Mouse (Mus musculus): ENCODE results near the gene Golga5. TPM values are rescaled to one million over a fixed set of nuclear protein-coding genes. Genes with fewer than 3 reads are reported as not detected.

The Golga5 gene
- polyA plus RNA-seq, 1 experiment from 2014 or later: 24.7 TPM

GRCm38 (mm10) chr12:102498726-102499125 is 29.8 kb downstream of the Golga5 start:
- Histone ChIP-seq H3K4me2 (ENCODE audit: low read length) (no peak overlapping the region), H3K4me3 (ENCODE audit: low read length) (no peak overlapping the region), H3K4me1 (ENCODE audit: control insufficient read depth, insufficient read depth, low read depth, low read length) (no peaks in the 10 kb centered on the region), H3K27ac (ENCODE audit: low read depth, low read length) (no peak overlapping the region), H3K27me3 (replicated peaks; ENCODE audit: control insufficient read depth, insufficient read depth, low read length) (no peaks in the 10 kb centered on the region), H3K9me3 (ENCODE audit: control insufficient read depth, low read length) (no peaks in the 10 kb centered on the region), H3K36me3 (ENCODE audit: control insufficient read depth, insufficient read depth, low read length) (peaks cover 13% of the 10 kb centered on the region), H3K9ac (ENCODE audit: low read depth, low read length) (no peak overlapping the region)
- ATAC-seq: no peak
- 54% methylated on average over 8 of the region's 8 CpGs for WGBS

- Histone ChIP-seq H3K4me1 (ENCODE audit: control insufficient read depth, insufficient read depth, low read depth, low read length) (no peaks in the 10 kb centered on the region), H3K27me3 (replicated peaks; ENCODE audit: control insufficient read depth, insufficient read depth, low read length) (no peaks in the 10 kb centered on the region), H3K36me3 (ENCODE audit: control insufficient read depth, insufficient read depth, low read length) (peaks cover 9% of the 10 kb centered on the region; the same call in 1 of the 2 replicates), H3K4me3 (ENCODE audit: low read length) (no peak overlapping the region), H3K9ac (ENCODE audit: low read depth, low read length) (no peak overlapping the region), H3K9me3 (ENCODE audit: control insufficient read depth, low read length) (no peaks in the 10 kb centered on the region), H3K4me2 (ENCODE audit: low read length) (no peak overlapping the region), H3K27ac (ENCODE audit: low read depth, low read length) (no peak overlapping the region)
- no peak for ATAC-seq
- WGBS: 93% methylated on average over 5 of the region's 5 CpGs
Measured at GRCm38 (mm10) chr12:102499210-102499609, 30.3 kb downstream of the Golga5 start.

GRCm38 (mm10) chr12:102499723-102500122 is 30.8 kb downstream of the Golga5 start:
- peaks cover 9% of the 10 kb centered on the region; the same call in 1 of the 2 replicates for H3K36me3 ChIP-seq (ENCODE audit: control insufficient read depth, insufficient read depth, low read length)
- no peak for ATAC-seq
- H3K9ac ChIP-seq (ENCODE audit: low read depth, low read length): no peak overlapping the region
- 77% methylated on average over 4 of the region's 4 CpGs for WGBS
- no peak overlapping the region for H3K4me3 ChIP-seq (ENCODE audit: low read length)
- no peaks in the 10 kb centered on the region for H3K27me3 ChIP-seq (replicated peaks; ENCODE audit: control insufficient read depth, insufficient read depth, low read length)
- no peaks in the 10 kb centered on the region for H3K9me3 ChIP-seq (ENCODE audit: control insufficient read depth, low read length)
- no peaks in the 10 kb centered on the region for H3K4me1 ChIP-seq (ENCODE audit: control insufficient read depth, insufficient read depth, low read depth, low read length)
- no peak overlapping the region for H3K27ac ChIP-seq (ENCODE audit: low read depth, low read length)
- no peak overlapping the region for H3K4me2 ChIP-seq (ENCODE audit: low read length)

GRCm38 (mm10) chr12:102501038-102501437 is 32.1 kb downstream of the Golga5 start:
- Histone ChIP-seq H3K4me3 (ENCODE audit: low read length) (no peak overlapping the region), H3K4me1 (ENCODE audit: control insufficient read depth, insufficient read depth, low read depth, low read length) (no peaks in the 10 kb centered on the region), H3K27ac (ENCODE audit: low read depth, low read length) (no peak overlapping the region), H3K9ac (ENCODE audit: low read depth, low read length) (no peak overlapping the region), H3K4me2 (ENCODE audit: low read length) (no peak overlapping the region), H3K36me3 (ENCODE audit: control insufficient read depth, insufficient read depth, low read length) (peaks cover 9% of the 10 kb centered on the region; the same call in 1 of the 2 replicates), H3K27me3 (replicated peaks; ENCODE audit: control insufficient read depth, insufficient read depth, low read length) (no peaks in the 10 kb centered on the region), H3K9me3 (ENCODE audit: control insufficient read depth, low read length) (no peaks in the 10 kb centered on the region)
- 87% methylated on average over 2 of the region's 2 CpGs for WGBS
- ATAC-seq: no peak

GRCm38 (mm10) chr12:102501848-102502595 is 33.1 kb downstream of the Golga5 start:
- 92% methylated on average over 8 of the region's 8 CpGs for WGBS
- Histone ChIP-seq H3K27ac (ENCODE audit: low read depth, low read length) (no peak overlapping the region), H3K9me3 (ENCODE audit: control insufficient read depth, low read length) (no peaks in the 10 kb centered on the region), H3K4me2 (ENCODE audit: low read length) (no peak overlapping the region), H3K9ac (ENCODE audit: low read depth, low read length) (no peak overlapping the region), H3K36me3 (ENCODE audit: control insufficient read depth, insufficient read depth, low read length) (peaks cover 7% of the 10 kb centered on the region; the same call in 1 of the 2 replicates), H3K27me3 (replicated peaks; ENCODE audit: control insufficient read depth, insufficient read depth, low read length) (no peaks in the 10 kb centered on the region), H3K4me1 (ENCODE audit: control insufficient read depth, insufficient read depth, low read depth, low read length) (no peaks in the 10 kb centered on the region), H3K4me3 (ENCODE audit: low read length) (no peak overlapping the region)
- ATAC-seq: no peak

- H3K9me3 ChIP-seq (ENCODE audit: control insufficient read depth, low read length): no peaks in the 10 kb centered on the region
- no peaks in the 10 kb centered on the region for H3K27me3 ChIP-seq (replicated peaks; ENCODE audit: control insufficient read depth, insufficient read depth, low read length)
- no peak overlapping the region for H3K4me2 ChIP-seq (ENCODE audit: low read length)
- H3K27ac ChIP-seq (ENCODE audit: low read depth, low read length): no peak overlapping the region
- no peak overlapping the region for H3K9ac ChIP-seq (ENCODE audit: low read depth, low read length)
- H3K36me3 ChIP-seq (ENCODE audit: control insufficient read depth, insufficient read depth, low read length): no peaks in the 10 kb centered on the region
- WGBS: 58% methylated on average over 9 of the region's 9 CpGs
- H3K4me3 ChIP-seq (ENCODE audit: low read length): no peak overlapping the region
- H3K4me1 ChIP-seq (ENCODE audit: control insufficient read depth, insufficient read depth, low read depth, low read length): no peaks in the 10 kb centered on the region
- ATAC-seq: no peak
Measured at GRCm38 (mm10) chr12:102505131-102505713, 36.3 kb downstream of the Golga5 start.

- H3K27ac ChIP-seq (ENCODE audit: low read depth, low read length): no peak overlapping the region
- no peak for ATAC-seq
- no peak overlapping the region for H3K9ac ChIP-seq (ENCODE audit: low read depth, low read length)
- 94% methylated on average over 7 of the region's 7 CpGs for WGBS
- H3K4me1 ChIP-seq (ENCODE audit: control insufficient read depth, insufficient read depth, low read depth, low read length): no peaks in the 10 kb centered on the region
- H3K4me3 ChIP-seq (ENCODE audit: low read length): no peak overlapping the region
- no peaks in the 10 kb centered on the region for H3K9me3 ChIP-seq (ENCODE audit: control insufficient read depth, low read length)
- H3K4me2 ChIP-seq (ENCODE audit: low read length): no peak overlapping the region
- H3K27me3 ChIP-seq (replicated peaks; ENCODE audit: control insufficient read depth, insufficient read depth, low read length): no peaks in the 10 kb centered on the region
- H3K36me3 ChIP-seq (ENCODE audit: control insufficient read depth, insufficient read depth, low read length): no peaks in the 10 kb centered on the region
Measured at GRCm38 (mm10) chr12:102505949-102506348, 37.0 kb downstream of the Golga5 start.

- Histone ChIP-seq H3K4me2 (ENCODE audit: low read length) (no peak overlapping the region), H3K9ac (ENCODE audit: low read depth, low read length) (no peak overlapping the region), H3K27me3 (replicated peaks; ENCODE audit: control insufficient read depth, insufficient read depth, low read length) (no peaks in the 10 kb centered on the region), H3K36me3 (ENCODE audit: control insufficient read depth, insufficient read depth, low read length) (no peaks in the 10 kb centered on the region), H3K4me3 (ENCODE audit: low read length) (no peak overlapping the region), H3K4me1 (ENCODE audit: control insufficient read depth, insufficient read depth, low read depth, low read length) (no peaks in the 10 kb centered on the region), H3K9me3 (ENCODE audit: control insufficient read depth, low read length) (no peaks in the 10 kb centered on the region), H3K27ac (ENCODE audit: low read depth, low read length) (peak overlapping the region; percentile 56; the same call in 1 of the 2 replicates)
- peak; percentile 82 for ATAC-seq
- 11% methylated on average over 3 of the region's 3 CpGs for WGBS
Measured at GRCm38 (mm10) chr12:102511363-102511762, 42.4 kb downstream of the Golga5 start.

GRCm38 (mm10) chr12:102514151-102514550 is 45.2 kb downstream of the Golga5 start:
- Histone ChIP-seq H3K4me1 (ENCODE audit: control insufficient read depth, insufficient read depth, low read depth, low read length) (no peaks in the 10 kb centered on the region), H3K4me2 (ENCODE audit: low read length) (no peak overlapping the region), H3K9ac (ENCODE audit: low read depth, low read length) (no peak overlapping the region), H3K9me3 (ENCODE audit: control insufficient read depth, low read length) (no peaks in the 10 kb centered on the region), H3K4me3 (ENCODE audit: low read length) (no peak overlapping the region), H3K27ac (ENCODE audit: low read depth, low read length) (no peak overlapping the region; the same call in 1 of the 2 replicates), H3K27me3 (replicated peaks; ENCODE audit: control insufficient read depth, insufficient read depth, low read length) (no peaks in the 10 kb centered on the region), H3K36me3 (ENCODE audit: control insufficient read depth, insufficient read depth, low read length) (no peaks in the 10 kb centered on the region)
- peak; percentile 51; the same call in 1 of the 2 replicates for ATAC-seq
- WGBS: 60% methylated on average over 6 of the region's 6 CpGs
